Mouse (Mus musculus): ENCODE measurements around the gene Olfr1062.
"Not testable (repeated sequence)": the region's sequence is repeated elsewhere in the genome, so short reads cannot be mapped to it uniquely, and the experiment has no call there.

Olfr1062 gene

DNA sequence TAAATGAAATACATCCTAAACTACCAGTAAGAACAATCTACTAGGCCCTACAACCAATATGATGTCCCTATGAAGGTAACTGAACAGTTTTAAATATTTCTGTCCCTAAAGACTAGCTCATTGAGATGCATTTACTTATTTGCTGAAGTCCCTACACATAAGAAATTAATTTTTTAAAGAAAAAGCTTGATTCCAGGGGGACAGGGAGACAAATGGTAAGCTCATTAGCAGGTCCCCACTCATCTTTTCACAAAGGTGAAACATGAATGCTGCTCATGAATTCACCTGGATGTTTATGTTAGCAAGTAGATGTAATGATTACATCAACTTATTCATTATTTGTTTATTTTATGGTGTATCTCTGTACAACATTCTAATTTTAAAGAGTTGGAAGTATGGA lies at the start of gene Olfr1062:
TSS of gene Olfr1062 (minus strand) at position 101 of the 400 bp plus-strand sequence.
- DNase-seq (ENCODE audit: low spot score in 2 of 2): not testable (repeated sequence)

DNA sequence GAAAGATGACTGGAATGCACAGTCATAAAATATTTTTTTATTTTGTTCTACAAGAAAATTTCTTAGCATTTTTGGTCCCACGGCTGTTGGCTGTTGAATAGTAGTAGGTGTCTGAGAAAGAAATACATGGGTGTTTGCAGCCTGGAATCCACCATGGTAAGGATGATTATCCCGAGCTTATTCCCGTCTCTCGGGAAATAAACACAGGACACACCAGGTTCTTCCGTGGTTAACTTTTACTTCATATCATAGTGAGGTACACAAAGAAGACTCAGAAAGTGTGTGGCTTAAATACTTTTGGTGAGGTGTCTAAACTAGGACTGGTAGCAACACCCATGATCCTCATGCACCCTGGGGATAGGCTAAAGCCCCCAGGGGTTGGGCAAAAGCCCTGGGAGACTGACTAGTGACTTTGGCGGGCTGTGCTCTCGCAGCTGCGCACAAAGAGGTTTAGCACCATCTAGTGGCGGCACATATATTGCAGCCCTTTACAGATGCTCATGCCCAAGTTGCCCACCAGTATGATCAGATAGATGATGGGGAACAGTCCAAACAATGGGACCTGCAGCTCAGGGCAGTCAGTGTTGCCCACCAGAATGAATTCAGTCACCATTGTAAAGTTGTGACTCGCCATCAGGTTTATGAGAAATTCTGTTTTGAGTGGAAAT lies 38.0 kb upstream of the Olfr1062 start:
- peak; percentile 52 to 68 for DNase-seq (ENCODE audit: low spot score in 2 of 2)

DNA sequence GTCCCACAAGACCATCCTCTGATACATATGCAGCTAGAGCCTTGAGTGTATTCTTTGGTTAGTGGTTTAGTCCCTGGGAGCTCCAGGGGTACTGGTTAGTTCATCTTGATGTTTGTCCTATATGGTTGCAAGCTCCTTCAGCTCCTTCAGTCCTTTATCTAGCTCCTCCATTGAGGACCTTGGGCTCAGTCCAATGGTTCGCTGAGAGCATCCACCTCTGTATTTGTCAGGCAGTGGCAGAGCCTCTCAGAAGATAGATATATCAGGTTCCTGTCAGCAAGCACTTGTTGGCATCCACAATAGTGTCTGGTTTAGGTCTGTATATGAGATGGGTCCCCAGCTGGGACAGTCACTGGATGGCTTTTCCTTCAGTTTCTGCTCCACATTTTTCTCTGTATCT lies 33.9 kb upstream of the Olfr1062 start:
- DNase-seq (ENCODE audit: low spot score in 2 of 2): no peak

DNA sequence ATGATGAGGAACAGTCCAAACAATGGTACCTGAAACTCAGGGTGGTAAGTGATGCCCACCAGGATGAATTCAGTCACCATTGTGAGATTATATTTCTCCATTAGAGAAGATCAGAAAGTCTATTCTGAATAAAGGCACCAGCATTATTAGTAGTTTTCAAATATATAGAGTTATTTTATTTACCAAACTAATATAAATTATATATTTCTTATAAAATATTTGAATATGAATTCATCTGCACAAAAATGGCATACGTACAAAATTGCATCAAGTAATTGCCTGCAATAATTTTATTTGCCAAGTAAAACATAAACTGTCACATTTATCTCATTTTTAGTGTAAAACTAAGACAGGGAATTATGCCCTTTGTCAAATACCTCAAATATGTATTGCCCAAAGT lies 29.6 kb upstream of the Olfr1062 start, which contains the start of gene Olfr1066:
TSS of gene Olfr1066 (minus strand) at position 101 of the 400 bp plus-strand sequence.
- DNase-seq (ENCODE audit: low spot score in 2 of 2): no peak

DNA sequence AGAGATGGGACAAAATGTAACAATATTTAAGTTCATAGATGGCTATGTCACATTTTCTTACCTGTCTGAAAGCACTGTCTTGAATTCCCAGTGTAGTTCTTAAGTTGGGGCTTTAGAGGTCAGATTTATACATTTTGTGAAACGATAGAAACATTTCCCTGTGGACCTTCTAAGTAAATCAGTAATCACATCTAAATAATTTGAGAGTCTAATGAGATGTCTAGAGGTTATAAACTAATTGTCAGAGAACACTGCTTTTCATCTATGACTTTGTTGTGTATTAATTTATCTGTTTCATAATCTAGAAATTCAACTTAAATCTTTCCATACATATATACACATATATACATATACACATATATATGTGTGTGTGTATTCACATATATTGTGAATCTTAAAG lies 23.9 kb upstream of the Olfr1062 start, which contains the start of gene Olfr1065:
TSS of gene Olfr1065 (minus strand) at position 101 of the 400 bp plus-strand sequence.
- not testable (repeated sequence) for DNase-seq (ENCODE audit: low spot score in 2 of 2)

DNA sequence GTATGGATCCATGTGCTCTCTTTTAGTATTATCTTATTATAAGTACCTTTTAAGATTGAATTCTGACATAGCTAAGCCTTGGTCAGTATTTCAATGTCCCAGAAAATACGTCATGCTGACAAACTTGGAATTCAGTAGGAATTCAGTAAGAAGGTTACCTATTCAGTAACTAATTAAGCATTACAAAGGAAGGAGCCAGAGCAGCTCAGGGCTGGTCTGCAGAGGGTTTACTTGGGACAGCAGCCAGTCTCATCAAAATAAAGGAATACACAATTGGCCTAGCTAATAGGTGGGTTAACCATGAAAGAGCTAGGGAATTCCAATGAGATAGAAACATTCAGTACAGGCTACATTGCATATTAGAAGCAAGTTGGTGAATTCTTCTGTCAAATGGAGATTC lies 15.6 kb upstream of the Olfr1062 start:
- not testable (repeated sequence) for DNase-seq (ENCODE audit: low spot score in 2 of 2)

DNA sequence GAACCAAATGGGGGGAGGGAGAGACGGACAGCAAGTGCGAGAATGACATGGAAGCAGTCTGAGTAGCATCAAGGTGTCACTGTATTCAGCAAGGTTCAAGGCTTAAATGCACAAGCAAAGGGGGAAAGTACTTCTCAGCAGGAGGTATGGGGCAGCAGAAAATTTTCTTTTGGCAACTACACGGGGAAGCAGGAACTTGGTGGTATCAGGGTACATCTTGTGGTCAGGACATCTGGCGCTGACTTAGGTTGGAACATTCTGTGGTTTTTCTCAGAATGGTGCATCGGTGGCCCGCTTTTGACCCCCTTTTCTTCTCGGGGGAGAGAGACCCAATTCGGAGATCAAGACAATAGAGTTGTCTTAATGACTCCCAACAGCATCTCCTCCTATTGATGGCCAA lies 2.0 kb upstream of the Olfr1062 start:
- not testable (repeated sequence) for DNase-seq (ENCODE audit: low spot score in 2 of 2)

DNA sequence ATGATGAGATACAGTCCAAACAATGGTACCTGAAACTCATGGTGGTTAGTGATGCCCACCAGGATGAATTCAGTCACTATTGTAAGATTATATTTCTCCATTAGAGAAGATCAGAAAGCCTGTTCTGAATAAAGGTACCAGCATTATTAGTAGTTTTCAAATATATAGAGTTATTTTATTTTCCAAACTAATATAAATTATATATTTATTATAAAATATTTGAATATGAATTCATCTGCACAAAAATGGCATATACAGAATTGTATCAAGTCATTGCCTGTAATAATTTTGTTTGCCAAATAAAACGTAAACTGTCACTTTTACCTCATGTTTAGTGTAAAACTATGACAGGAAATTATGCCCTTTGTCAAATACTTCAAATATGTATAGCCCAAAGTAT lies 12.6 kb downstream of the Olfr1062 start, which contains the start of gene Olfr1061:
TSS of gene Olfr1061 (minus strand) at position 101 of the 400 bp plus-strand sequence.
- DNase-seq (ENCODE audit: low spot score in 2 of 2): no peak

DNA sequence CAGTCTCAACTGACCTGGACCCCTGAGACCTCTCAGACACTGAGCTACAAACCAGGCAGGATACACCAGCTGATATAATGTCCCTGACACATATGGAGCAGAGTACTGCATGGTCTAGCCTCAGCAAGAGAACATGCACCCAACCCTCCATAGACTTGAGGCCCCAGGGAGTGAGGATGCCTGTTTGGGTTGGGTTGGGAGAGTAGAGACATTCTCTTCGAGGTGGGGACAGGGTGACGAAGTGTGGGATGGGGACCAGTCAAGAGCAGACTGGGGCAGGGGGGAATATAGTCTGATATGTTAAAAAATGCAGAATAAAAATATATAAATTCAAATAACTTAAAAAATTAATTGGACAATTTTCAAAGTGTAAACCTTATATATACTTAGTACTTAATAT lies 31.4 kb downstream of the Olfr1062 start:
- no peak for DNase-seq (ENCODE audit: low spot score in 2 of 2)

DNA sequence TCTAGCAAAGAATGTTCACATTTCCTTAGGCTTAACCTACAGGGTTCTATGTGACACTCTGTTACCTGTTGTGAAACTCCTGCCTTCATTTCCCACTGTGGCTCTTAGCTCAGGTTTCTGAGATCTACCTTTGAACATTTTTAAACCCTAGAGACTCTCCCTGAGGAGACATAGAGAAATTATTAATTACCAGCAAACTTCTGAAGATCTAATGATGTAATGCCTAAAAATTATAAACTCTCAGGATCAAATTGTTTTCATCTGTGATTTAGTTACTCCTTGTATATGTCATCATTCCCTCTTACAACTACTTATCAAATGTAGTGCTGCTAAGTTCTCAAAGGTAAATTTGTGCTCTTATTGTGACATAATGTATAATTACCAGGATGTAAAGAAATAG lies 38.1 kb downstream of the Olfr1062 start, which contains the start of gene Olfr1058:
TSS of gene Olfr1058 (minus strand) at position 101 of the 400 bp plus-strand sequence.
- not testable (repeated sequence) for DNase-seq (ENCODE audit: low spot score in 2 of 2)

DNA sequence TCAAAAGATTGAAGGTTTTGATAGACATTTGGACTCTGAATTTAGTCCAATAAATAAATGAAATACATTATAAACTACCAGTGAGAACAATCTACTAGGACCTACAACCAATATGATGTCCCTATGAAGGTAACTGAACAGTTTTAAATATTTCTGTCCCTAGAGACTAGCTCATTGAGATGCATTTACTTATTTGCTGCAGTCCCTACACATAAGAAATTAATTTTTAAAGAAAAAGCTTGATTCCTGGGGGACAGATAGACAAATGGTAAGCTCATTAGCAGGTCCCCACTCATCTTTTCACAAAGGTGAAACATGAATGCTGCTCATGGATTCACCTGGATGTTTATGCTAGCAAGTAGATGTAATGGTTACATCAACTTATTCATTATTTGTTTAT lies 48.3 kb downstream of the Olfr1062 start, which contains the start of gene Olfr1057:
TSS of gene Olfr1057 (minus strand) at position 101 of the 400 bp plus-strand sequence.
- DNase-seq (ENCODE audit: low spot score in 2 of 2): no peak
